26 mouse cellular contexts compared by ENCODE assay signal in the genomic region with DNA sequence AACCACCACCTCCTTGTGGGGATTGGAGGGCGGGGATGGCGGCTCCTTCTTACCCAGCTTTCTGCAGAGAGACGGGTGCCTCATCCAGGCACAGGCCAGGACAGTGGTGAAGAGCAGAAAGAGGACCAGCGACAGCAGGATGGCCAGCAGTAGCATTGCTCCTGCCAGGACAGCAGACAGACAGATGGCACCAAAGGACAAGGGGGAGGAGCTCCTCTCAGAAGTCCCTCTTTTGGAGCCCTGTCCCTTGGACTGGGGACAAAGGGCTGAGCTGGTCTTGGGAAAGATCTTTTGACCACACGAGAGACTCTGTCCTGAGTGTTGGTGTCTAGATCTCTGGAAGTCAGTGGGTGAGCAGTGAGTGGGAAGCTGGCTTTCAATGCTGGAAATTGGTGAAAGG. TPM values are rescaled to one million over a fixed set of nuclear protein-coding genes. Genes with fewer than 3 reads are reported as not detected.
DNase-seq lines count a peak whose midpoint lies in the region; ATAC-seq and TF ChIP-seq lines count a peak whose summit lies in the region.
"Had no signal": no experiment of that assay in that cellular context is flagged by ENCODE, and none has a peak within 500 bp of the region (broad histone marks: within the 10 kb centered on the region; RNA-seq: fewer than 3 reads in every experiment).

No protein-coding gene starts in this region.

- DNase-seq in cerebellum, postnatal 10 days: peak; percentile 60 to 72
- DNase-seq in cerebellum, adult 18-20 months: no peak
- peak; percentile 53 for DNase-seq in kidney, adult 2 months
- no peak for DNase-seq in kidney, adult 8-10 months
- no peak for DNase-seq in midbrain, embryonic 10.5 days (ENCODE audit: low spot score)
- no peak for DNase-seq in forebrain, postnatal 0 days
- DNase-seq: adrenal gland, postnatal 36 days; cerebellum, adult 11-12 months; cerebellum, postnatal 36 days; gastrocnemius, postnatal 25 days; kidney, adult 18-20 months; kidney, postnatal 4 days; layer of hippocampus, adult 9-11 months; lung, adult 18-20 months; lung, postnatal 14 days; thymus, postnatal 25 days had no signal

- no peak for ATAC-seq in midbrain, embryonic 16.5 days
- ATAC-seq in forebrain, postnatal 0 days: no peak
- ATAC-seq: CD4-positive, CD25-positive, alpha-beta regulatory T cell, adult 4 months; midbrain, embryonic 15.5 days had no signal

- H3K4me3 ChIP-seq in kidney, adult 2 months (ENCODE audit: insufficient read depth, low read depth, low read length): no peak overlapping the region
- 0 out of 2 replicates have a peak overlapping the region, but pooled peaks have one; percentile 26 for H3K4me3 ChIP-seq in midbrain, embryonic 10.5 days
- H3K4me3 ChIP-seq in midbrain, embryonic 16.5 days (ENCODE audit: low read depth, low read length): no peak overlapping the region
- H3K4me3 ChIP-seq in small intestine, adult 2 months (ENCODE audit: low read depth, low read length): no peak overlapping the region
- H3K4me3 ChIP-seq in forebrain, postnatal 0 days (ENCODE audit: low read depth, low read length): no peak overlapping the region
- H3K4me3 ChIP-seq: heart, embryonic 12.5 days; hindbrain, embryonic 15.5 days; left cerebral cortex, adult 2 months; megakaryocyte, embryonic 14.5 days; midbrain, embryonic 15.5 days had no signal

- H3K27ac ChIP-seq in kidney, adult 2 months (ENCODE audit: insufficient read depth, low read depth, low read length): no peak overlapping the region
- H3K27ac ChIP-seq in midbrain, embryonic 10.5 days (replicated peaks): peak overlapping the region; percentile 59
- no peak overlapping the region for H3K27ac ChIP-seq in midbrain, embryonic 16.5 days (ENCODE audit: low read length)
- no peak overlapping the region for H3K27ac ChIP-seq in small intestine, adult 2 months (ENCODE audit: insufficient read depth, low read depth, low read length)
- no peak overlapping the region for H3K27ac ChIP-seq in forebrain, postnatal 0 days (ENCODE audit: low read depth, low read length)
- H3K27ac ChIP-seq: hindbrain, embryonic 15.5 days; left cerebral cortex, adult 2 months; midbrain, embryonic 15.5 days had no signal

- no peaks in the 10 kb centered on the region for H3K27me3 ChIP-seq in kidney, adult 2 months (replicated peaks; ENCODE audit: control insufficient read depth, insufficient read depth, low read length)
- peaks cover 26% of the 10 kb centered on the region for H3K27me3 ChIP-seq in midbrain, embryonic 10.5 days (ENCODE audit: low read depth, poor library complexity, severe bottlenecking)
- no peaks in the 10 kb centered on the region for H3K27me3 ChIP-seq in midbrain, embryonic 16.5 days (ENCODE audit: control insufficient read depth, insufficient read depth, low read depth, low read length)
- no peaks in the 10 kb centered on the region for H3K27me3 ChIP-seq in small intestine, adult 2 months (ENCODE audit: control insufficient read depth, insufficient read depth, low read length)
- H3K27me3 ChIP-seq in forebrain, postnatal 0 days (ENCODE audit: insufficient read depth, low read length): no peaks in the 10 kb centered on the region
- H3K27me3 ChIP-seq: heart, embryonic 12.5 days; hindbrain, embryonic 15.5 days; midbrain, embryonic 15.5 days had no signal

- no peaks in the 10 kb centered on the region; the same call in 1 of the 2 replicates for H3K9me3 ChIP-seq in midbrain, embryonic 10.5 days (replicated peaks)
- no peaks in the 10 kb centered on the region for H3K9me3 ChIP-seq in midbrain, embryonic 16.5 days (replicated peaks; ENCODE audit: control insufficient read depth, low read length, poor library complexity, severe bottlenecking)
- no peaks in the 10 kb centered on the region for H3K9me3 ChIP-seq in forebrain, postnatal 0 days (ENCODE audit: low read length)
- H3K9me3 ChIP-seq: hindbrain, embryonic 15.5 days; midbrain, embryonic 15.5 days had no signal

- peaks cover 3% of the 10 kb centered on the region for H3K36me3 ChIP-seq in kidney, adult 2 months (ENCODE audit: control insufficient read depth, insufficient read depth, low read length)
- H3K36me3 ChIP-seq in midbrain, embryonic 10.5 days: peaks cover 12% of the 10 kb centered on the region
- H3K36me3 ChIP-seq in midbrain, embryonic 16.5 days (ENCODE audit: control insufficient read depth, insufficient read depth, low read length): no peaks in the 10 kb centered on the region
- H3K36me3 ChIP-seq in small intestine, adult 2 months (ENCODE audit: control insufficient read depth, insufficient read depth, low read length): peaks cover 49% of the 10 kb centered on the region
- no peaks in the 10 kb centered on the region for H3K36me3 ChIP-seq in forebrain, postnatal 0 days (ENCODE audit: insufficient read depth)
- H3K36me3 ChIP-seq: hindbrain, embryonic 15.5 days; midbrain, embryonic 15.5 days had no signal

- no peak for TF ChIP-seq POLR2A in kidney, adult 2 months (IDR thresholded peaks at IDR 0.05; ENCODE audit: low read depth, low read length)
- peak; percentile 11; the same call in 1 of the 2 replicates for TF ChIP-seq POLR2A in small intestine, adult 2 months (IDR thresholded peaks at IDR 0.05; ENCODE audit: low read depth, low read length)

- 78% methylated on average over 5 of the region's 5 CpGs for WGBS in kidney, adult 2 months
- whole genome bisulfite sequencing in midbrain, embryonic 10.5 days: 28% methylated on average over 5 of the region's 5 CpGs
- 29% methylated on average over 5 of the region's 5 CpGs for WGBS in midbrain, embryonic 16.5 days
- 80% methylated on average over 5 of the region's 5 CpGs for WGBS in small intestine, adult 2 months
- WGBS in forebrain, postnatal 0 days: 47% methylated on average over 5 of the region's 5 CpGs

- H3K4me2 ChIP-seq in midbrain, embryonic 16.5 days (ENCODE audit: low read length): no peak overlapping the region
- H3K4me2 ChIP-seq in forebrain, postnatal 0 days (ENCODE audit: low read depth): no peak overlapping the region
- H3K4me2 ChIP-seq: midbrain, embryonic 15.5 days had no signal

- TF ChIP-seq CTCF in kidney, adult 2 months (conservative IDR thresholded peaks at IDR 0.05; ENCODE audit: insufficient read depth, insufficient read length, low read depth, low read length): no peak; the same call in 1 of the 2 replicates
- no peak for TF ChIP-seq CTCF in small intestine, adult 2 months (IDR thresholded peaks at IDR 0.05; ENCODE audit: extremely low read depth, insufficient read length, insufficient replicate concordance, low read depth, low read length)
- TF ChIP-seq CTCF in forebrain, postnatal 0 days (IDR thresholded peaks at IDR 0.05; ENCODE audit: low read depth): no peak

- no peak overlapping the region for H3K9ac ChIP-seq in midbrain, embryonic 16.5 days (ENCODE audit: low read depth, low read length)
- no peak overlapping the region for H3K9ac ChIP-seq in forebrain, postnatal 0 days
- H3K9ac ChIP-seq: heart, embryonic 12.5 days; hindbrain, embryonic 15.5 days; midbrain, embryonic 15.5 days had no signal

- H3K4me1 ChIP-seq in kidney, adult 2 months (ENCODE audit: control insufficient read depth, insufficient read depth, low read length): peaks cover 11% of the 10 kb centered on the region
- H3K4me1 ChIP-seq in midbrain, embryonic 10.5 days: peaks cover 38% of the 10 kb centered on the region
- peaks cover 13% of the 10 kb centered on the region for H3K4me1 ChIP-seq in midbrain, embryonic 16.5 days (ENCODE audit: control insufficient read depth, insufficient read depth, low read length)
- peaks cover 17% of the 10 kb centered on the region for H3K4me1 ChIP-seq in small intestine, adult 2 months (ENCODE audit: control insufficient read depth, insufficient read depth, insufficient read length, low read length)
- peaks cover 6% of the 10 kb centered on the region; the same call in 1 of the 2 replicates for H3K4me1 ChIP-seq in forebrain, postnatal 0 days (ENCODE audit: insufficient read depth)

RNA-seq across cellular contexts. Expression of a gene that starts 4.3 kb away (rescaled TPM):
- 97.1 and 116 TPM in 2 replicates for polyA plus RNA-seq in kidney, adult 2 months (2012; rRNA removed)
- 21.2 and 23.5 TPM in 2 replicates for polyA plus RNA-seq in midbrain, embryonic 10.5 days (2016; fragmentation: Nextera tagmentation; extraction: Ambion mirVana)
- 12.8 and 16.0 TPM in 2 replicates for polyA plus RNA-seq in midbrain, embryonic 16.5 days (2015; fragmentation: Nextera tagmentation; extraction: Ambion mirVana)
- polyA plus RNA-seq in small intestine, adult 2 months (2012; rRNA removed): 122 and 167 TPM in 2 replicates
- total RNA-seq in forebrain, postnatal 0 days (2014; rRNA removed): 14.9 and 19.9 TPM in 2 replicates
- 11.4 and 14.8 TPM in 2 replicates for polyA plus RNA-seq in forebrain, postnatal 0 days (2015; fragmentation: Nextera tagmentation; extraction: Ambion mirVana)

RNA-seq across cellular contexts. Expression of a gene that starts 11.1 kb away (rescaled TPM):
- polyA plus RNA-seq in kidney, adult 2 months (2012; rRNA removed): 83.5 and 89.5 TPM in 2 replicates
- polyA plus RNA-seq in midbrain, embryonic 10.5 days (2016; fragmentation: Nextera tagmentation; extraction: Ambion mirVana): 0.25 and 0.48 TPM in 2 replicates
- polyA plus RNA-seq in midbrain, embryonic 16.5 days (2015; fragmentation: Nextera tagmentation; extraction: Ambion mirVana): 0.67 and 1.1 TPM in 2 replicates
- polyA plus RNA-seq in small intestine, adult 2 months (2012; rRNA removed): 11.7 and 11.9 TPM in 2 replicates
- 0.67 and 1.2 TPM in 2 replicates for total RNA-seq in forebrain, postnatal 0 days (2014; rRNA removed)
- polyA plus RNA-seq in forebrain, postnatal 0 days (2015; fragmentation: Nextera tagmentation; extraction: Ambion mirVana): 1.0 and 1.5 TPM in 2 replicates
- total RNA-seq: MEL had no signal
- polyA plus RNA-seq: CD4-positive, CD25-positive, alpha-beta regulatory T cell, adult 4 months had no signal

RNA-seq across cellular contexts. Expression of a gene that starts 23.6 kb away (rescaled TPM):
- 0.39 and 0.86 TPM in 2 replicates for polyA plus RNA-seq in kidney, adult 2 months (2012; rRNA removed)
- 0.11 TPM in 1 of 2 replicates, not detected in the other for polyA plus RNA-seq in midbrain, embryonic 10.5 days (2016; fragmentation: Nextera tagmentation; extraction: Ambion mirVana)
- polyA plus RNA-seq in midbrain, embryonic 16.5 days (2015; fragmentation: Nextera tagmentation; extraction: Ambion mirVana): not detected in 2 replicates
- polyA plus RNA-seq in small intestine, adult 2 months (2012; rRNA removed): not detected in 2 replicates
- not detected in 2 replicates for total RNA-seq in forebrain, postnatal 0 days (2014; rRNA removed)
- not detected in 2 replicates for polyA plus RNA-seq in forebrain, postnatal 0 days (2015; fragmentation: Nextera tagmentation; extraction: Ambion mirVana)
- total RNA-seq: adrenal gland, postnatal 36 days; gastrocnemius, postnatal 25 days; heart, postnatal 25 days; left cerebral cortex, adult 2 months; MEL had no signal
- polyA plus RNA-seq: heart, embryonic 12.5 days; hindbrain, embryonic 15.5 days; midbrain, embryonic 15.5 days had no signal

RNA-seq across cellular contexts. Expression of a gene that starts 39.8 kb away (rescaled TPM):
- polyA plus RNA-seq in kidney, adult 2 months (2012; rRNA removed): 98.6 and 109 TPM in 2 replicates
- polyA plus RNA-seq in midbrain, embryonic 10.5 days (2016; fragmentation: Nextera tagmentation; extraction: Ambion mirVana): 21.7 and 24.5 TPM in 2 replicates
- 11.0 and 11.2 TPM in 2 replicates for polyA plus RNA-seq in midbrain, embryonic 16.5 days (2015; fragmentation: Nextera tagmentation; extraction: Ambion mirVana)
- polyA plus RNA-seq in small intestine, adult 2 months (2012; rRNA removed): 90.5 and 207 TPM in 2 replicates
- total RNA-seq in forebrain, postnatal 0 days (2014; rRNA removed): 6.8 and 12.1 TPM in 2 replicates
- 13.2 and 13.6 TPM in 2 replicates for polyA plus RNA-seq in forebrain, postnatal 0 days (2015; fragmentation: Nextera tagmentation; extraction: Ambion mirVana)

Comparison
In these comparisons a context has a peak if more than half of its experiments do, and no peak if none do; other contexts are left out.
1. DNase-seq: peak in cerebellum, postnatal 10 days (2 of 2) and kidney, adult 2 months (single experiment); none in cerebellum, adult 18-20 months (0 of 2), kidney, adult 8-10 months (0 of 2), midbrain, embryonic 10.5 days (single experiment) and forebrain, postnatal 0 days (single experiment).